Mouse (Mus musculus): ENCODE measurements around the gene Large1. TPM values are rescaled to one million over a fixed set of nuclear protein-coding genes. Genes with fewer than 3 reads are reported as not detected.

Gene Large1
- total and polyA plus RNA-seq, 3 experiments, result 0.22 TPM; not detected in 2

DNA sequence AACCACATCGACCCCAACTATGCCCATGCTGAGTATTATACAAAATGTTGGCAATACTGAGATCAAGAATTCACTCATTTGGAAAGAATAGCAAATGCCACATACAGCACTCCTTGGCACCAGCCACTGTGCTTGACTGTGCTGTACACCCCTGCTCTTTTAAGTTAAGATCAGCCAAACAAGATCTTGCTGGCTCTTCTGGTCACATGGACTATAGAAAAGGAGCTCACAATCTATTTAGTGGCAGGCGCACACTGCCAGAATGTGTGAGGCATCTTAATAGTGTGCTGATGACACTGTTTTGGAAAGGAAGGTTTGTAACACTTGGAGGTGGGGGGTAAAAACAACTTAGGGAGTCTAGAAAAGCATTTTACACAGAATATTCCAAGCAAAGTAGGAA is 337.0 kb downstream of the Large1 start:
- Histone ChIP-seq H3K4me1 (ENCODE audit: insufficient read depth, low read depth, low read length) (no peaks in the 10 kb centered on the region), H3K9me3 (replicated peaks) (no peaks in the 10 kb centered on the region), H3K4me3 (ENCODE audit: low read depth, low read length) (no peak overlapping the region), H3K36me3 (replicated peaks) (no peaks in the 10 kb centered on the region), H3K27me3 (ENCODE audit: insufficient read depth, low read length) (no peaks in the 10 kb centered on the region)
- no peak for TF ChIP-seq GATA2 (IDR thresholded peaks at IDR 0.05; ENCODE audit: borderline replicate concordance, low read depth, low read length)
- no peak for TF ChIP-seq TAL1 (conservative IDR thresholded peaks at IDR 0.05; ENCODE audit: low read depth, low read length)
- no peak for TF ChIP-seq GATA1 (IDR thresholded peaks at IDR 0.05; ENCODE audit: borderline replicate concordance, low read length)
- no peak for TF ChIP-seq POLR2AphosphoS5 (IDR thresholded peaks at IDR 0.05; ENCODE audit: insufficient replicate concordance, low read depth, low read length)
- no peak for TF ChIP-seq CTCF (IDR thresholded peaks at IDR 0.05; ENCODE audit: low read depth, low read length)
- ATAC-seq (ENCODE audit: extremely low read depth, insufficient number of reproducible peaks, low FRiP score, poor library complexity, severe bottlenecking) (no peak), DNase-seq (ENCODE audit: low spot score) (no peak)

DNA sequence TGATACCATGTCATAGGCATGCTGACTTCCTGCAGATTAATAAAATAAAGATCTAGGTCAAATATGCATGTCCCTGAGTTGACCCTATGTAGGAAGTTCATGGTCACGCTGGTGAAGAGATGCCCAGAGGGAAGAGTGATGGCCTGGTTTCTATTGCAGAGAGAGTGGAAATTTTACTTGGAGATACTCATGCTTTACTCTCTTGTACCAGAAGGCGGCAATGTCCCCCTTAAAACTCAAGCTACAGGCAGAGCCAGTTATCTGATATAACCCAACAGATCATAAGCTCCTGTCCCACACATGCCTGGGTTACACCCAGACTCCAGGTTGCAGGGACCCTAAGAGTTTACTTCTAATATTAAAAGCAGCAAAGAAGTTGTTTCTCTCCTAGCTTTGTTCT is 345.9 kb downstream of the Large1 start:
- no peaks in the 10 kb centered on the region for H3K27me3 ChIP-seq (ENCODE audit: insufficient read depth, low read length)
- DNase-seq (ENCODE audit: low spot score) (no peak), ATAC-seq (ENCODE audit: extremely low read depth, insufficient number of reproducible peaks, low FRiP score, poor library complexity, severe bottlenecking) (no peak)
- no peak for TF ChIP-seq TAL1 (conservative IDR thresholded peaks at IDR 0.05; ENCODE audit: low read depth, low read length)
- TF ChIP-seq POLR2AphosphoS5 (IDR thresholded peaks at IDR 0.05; ENCODE audit: insufficient replicate concordance, low read depth, low read length), result no peak
- no peak for TF ChIP-seq CTCF (IDR thresholded peaks at IDR 0.05; ENCODE audit: low read depth, low read length)
- no peak for TF ChIP-seq GATA2 (IDR thresholded peaks at IDR 0.05; ENCODE audit: borderline replicate concordance, low read depth, low read length)
- TF ChIP-seq GATA1 (IDR thresholded peaks at IDR 0.05; ENCODE audit: borderline replicate concordance, low read length), result no peak
- no peaks in the 10 kb centered on the region for H3K36me3 ChIP-seq (replicated peaks)
- H3K4me3 ChIP-seq (ENCODE audit: low read depth, low read length), result no peak overlapping the region
- H3K9me3 ChIP-seq (replicated peaks), result no peaks in the 10 kb centered on the region
- H3K4me1 ChIP-seq (ENCODE audit: insufficient read depth, low read depth, low read length), result no peaks in the 10 kb centered on the region

DNA sequence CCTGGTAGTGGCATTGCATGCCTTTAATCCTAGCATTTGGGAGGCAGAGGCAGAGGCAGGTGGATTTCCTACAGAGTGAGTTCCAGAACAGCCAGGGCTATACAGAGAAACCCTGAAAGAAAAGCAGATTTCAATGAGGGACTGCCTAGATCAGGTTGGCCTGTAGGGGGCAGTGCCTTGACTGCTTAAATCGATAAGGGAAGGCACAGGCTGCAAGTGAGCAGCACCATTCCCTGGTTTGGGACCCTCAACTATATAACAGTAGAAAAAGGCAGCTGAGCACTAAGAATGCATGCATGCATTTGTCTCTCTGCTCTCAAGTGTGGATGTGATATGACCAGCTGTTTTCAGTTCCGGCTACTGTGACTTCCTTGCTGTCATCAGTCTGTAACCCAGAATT is 349.5 kb downstream of the Large1 start:
- DNase-seq (ENCODE audit: low spot score), result no peak
- Histone ChIP-seq H3K27me3 (ENCODE audit: insufficient read depth, low read length) (no peaks in the 10 kb centered on the region), H3K4me1 (ENCODE audit: insufficient read depth, low read depth, low read length) (no peaks in the 10 kb centered on the region), H3K36me3 (replicated peaks) (no peaks in the 10 kb centered on the region), H3K4me3 (ENCODE audit: low read depth, low read length) (no peak overlapping the region), H3K9me3 (replicated peaks) (no peaks in the 10 kb centered on the region)
- no peak for ATAC-seq (ENCODE audit: extremely low read depth, insufficient number of reproducible peaks, low FRiP score, poor library complexity, severe bottlenecking)
- TF ChIP-seq CTCF (IDR thresholded peaks at IDR 0.05; ENCODE audit: low read depth, low read length) (peak; percentile 56), GATA2 (IDR thresholded peaks at IDR 0.05; ENCODE audit: borderline replicate concordance, low read depth, low read length) (no peak), GATA1 (IDR thresholded peaks at IDR 0.05; ENCODE audit: borderline replicate concordance, low read length) (no peak), POLR2AphosphoS5 (IDR thresholded peaks at IDR 0.05; ENCODE audit: insufficient replicate concordance, low read depth, low read length) (no peak), TAL1 (conservative IDR thresholded peaks at IDR 0.05; ENCODE audit: low read depth, low read length) (no peak)

DNA sequence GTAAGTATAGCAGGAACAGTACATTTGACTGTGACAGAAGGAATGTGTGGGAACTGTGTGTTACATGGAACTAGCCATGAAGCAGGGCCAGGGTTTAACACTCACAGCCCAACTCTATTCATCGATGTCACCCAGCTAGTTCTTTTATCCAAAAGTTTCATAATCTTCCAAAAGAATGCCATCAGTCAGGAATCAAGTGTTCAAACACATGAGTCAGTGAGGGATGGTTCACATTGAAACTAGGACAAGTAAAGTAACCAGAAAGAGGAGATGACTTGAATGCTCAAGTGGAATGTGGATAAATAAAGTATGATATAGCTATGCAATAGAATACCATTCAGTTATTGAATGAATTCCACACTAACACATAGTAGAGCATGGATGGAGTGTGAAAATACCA is 359.5 kb downstream of the Large1 start:
- H3K9me3 ChIP-seq (replicated peaks), result no peaks in the 10 kb centered on the region
- H3K36me3 ChIP-seq (replicated peaks), result no peaks in the 10 kb centered on the region
- no peak for TF ChIP-seq CTCF (IDR thresholded peaks at IDR 0.05; ENCODE audit: low read depth, low read length)
- no peak for TF ChIP-seq GATA1 (IDR thresholded peaks at IDR 0.05; ENCODE audit: borderline replicate concordance, low read length)
- no peak for TF ChIP-seq TAL1 (conservative IDR thresholded peaks at IDR 0.05; ENCODE audit: low read depth, low read length)
- no peak for TF ChIP-seq GATA2 (IDR thresholded peaks at IDR 0.05; ENCODE audit: borderline replicate concordance, low read depth, low read length)
- DNase-seq (ENCODE audit: low spot score) (no peak), ATAC-seq (ENCODE audit: extremely low read depth, insufficient number of reproducible peaks, low FRiP score, poor library complexity, severe bottlenecking) (no peak)
- no peaks in the 10 kb centered on the region for H3K4me1 ChIP-seq (ENCODE audit: insufficient read depth, low read depth, low read length)
- no peaks in the 10 kb centered on the region for H3K27me3 ChIP-seq (ENCODE audit: insufficient read depth, low read length)
- no peak overlapping the region for H3K4me3 ChIP-seq (ENCODE audit: low read depth, low read length)

- no peak for ATAC-seq (ENCODE audit: extremely low read depth, insufficient number of reproducible peaks, low FRiP score, poor library complexity, severe bottlenecking)
- H3K27me3 ChIP-seq (ENCODE audit: insufficient read depth, low read length), result no peaks in the 10 kb centered on the region
- no peak overlapping the region for H3K4me3 ChIP-seq (ENCODE audit: low read depth, low read length)
These were observed 362.9 kb downstream of the Large1 start for GRCm38 (mm10) chr8:72990425-72990824.

DNA sequence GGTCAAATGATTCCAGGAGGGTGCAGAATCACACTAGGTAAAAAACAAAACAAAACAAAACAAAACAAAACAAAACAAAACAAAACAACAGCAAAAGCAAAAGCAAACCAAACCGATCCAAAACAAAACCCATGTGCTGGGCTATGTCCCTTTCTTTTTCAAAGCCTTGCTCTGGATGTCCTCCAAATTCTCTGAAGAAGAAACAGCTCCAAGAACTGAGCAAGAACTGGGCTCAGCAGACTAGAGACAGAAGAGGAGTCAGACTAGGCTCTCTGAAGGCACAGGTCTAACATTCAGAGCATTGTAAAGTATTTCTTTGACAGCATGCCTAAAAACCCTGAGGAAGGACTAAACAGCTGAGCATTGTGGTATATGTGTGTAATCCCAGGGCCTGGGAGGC is 370.5 kb downstream of the Large1 start:
- no peak for TF ChIP-seq TAL1 (conservative IDR thresholded peaks at IDR 0.05; ENCODE audit: low read depth, low read length)
- no peak for TF ChIP-seq GATA2 (IDR thresholded peaks at IDR 0.05; ENCODE audit: borderline replicate concordance, low read depth, low read length)
- TF ChIP-seq CTCF (IDR thresholded peaks at IDR 0.05; ENCODE audit: low read depth, low read length), result no peak
- TF ChIP-seq POLR2AphosphoS5 (IDR thresholded peaks at IDR 0.05; ENCODE audit: insufficient replicate concordance, low read depth, low read length), result no peak
- no peak for TF ChIP-seq GATA1 (IDR thresholded peaks at IDR 0.05; ENCODE audit: borderline replicate concordance, low read length)
- ATAC-seq (ENCODE audit: extremely low read depth, insufficient number of reproducible peaks, low FRiP score, poor library complexity, severe bottlenecking) (no peak), DNase-seq (ENCODE audit: low spot score) (no peak)
- no peak overlapping the region for H3K4me3 ChIP-seq (ENCODE audit: low read depth, low read length)
- H3K9me3 ChIP-seq (replicated peaks), result no peaks in the 10 kb centered on the region
- no peaks in the 10 kb centered on the region for H3K36me3 ChIP-seq (replicated peaks)
- no peaks in the 10 kb centered on the region for H3K4me1 ChIP-seq (ENCODE audit: insufficient read depth, low read depth, low read length)
- H3K27me3 ChIP-seq (ENCODE audit: insufficient read depth, low read length), result no peaks in the 10 kb centered on the region

More at GRCm38 (mm10) chr8:72990425-72990824, 362.9 kb downstream of the Large1 start:
- Histone ChIP-seq H3K36me3 (replicated peaks) (no peaks in the 10 kb centered on the region), H3K9me3 (replicated peaks) (no peaks in the 10 kb centered on the region), H3K4me1 (ENCODE audit: insufficient read depth, low read depth, low read length) (no peaks in the 10 kb centered on the region)
- DNase-seq (ENCODE audit: low spot score), result no peak
- TF ChIP-seq GATA2 (IDR thresholded peaks at IDR 0.05; ENCODE audit: borderline replicate concordance, low read depth, low read length) (no peak), TAL1 (conservative IDR thresholded peaks at IDR 0.05; ENCODE audit: low read depth, low read length) (no peak), CTCF (IDR thresholded peaks at IDR 0.05; ENCODE audit: low read depth, low read length) (no peak), GATA1 (IDR thresholded peaks at IDR 0.05; ENCODE audit: borderline replicate concordance, low read length) (no peak), POLR2AphosphoS5 (IDR thresholded peaks at IDR 0.05; ENCODE audit: insufficient replicate concordance, low read depth, low read length) (no peak)
